Mouse (Mus musculus) stomach, embryonic 16.5 days (tissue): ENCODE measurements around the gene Phf12. TPM values are rescaled to one million over a fixed set of nuclear protein-coding genes. Genes with fewer than 3 reads are reported as not detected.

Experiments used
- ATAC-seq: fragments of 200-750 bp; cut with Nextera tagmentation; 2 replicates; pipeline ENCODE4 v1.8.0; 2017; ENCODE audit warnings: moderate number of reproducible peaks, moderate TSS enrichment; ENCODE audit not compliant: insufficient read depth, low FRiP score
- H3K27ac ChIP-seq: fragments of 300-500 bp; sonication (generic); 2 replicates; pipeline ENCODE4 v1.5.1; 2014; ENCODE audit warnings: low read length
- H3K27me3 ChIP-seq: fragments of 300-500 bp; sonication (generic); 2 replicates; pipeline ENCODE4 v1.6.1; 2014; ENCODE audit warnings: low read length, control low read depth, mixed read lengths; ENCODE audit not compliant: control insufficient read depth, insufficient read depth
- H3K36me3 ChIP-seq: fragments of 300-500 bp; sonication (generic); 2 replicates; pipeline ENCODE4 v1.6.1; 2014; ENCODE audit warnings: low read length; ENCODE audit not compliant: control insufficient read depth, insufficient read depth
- H3K4me1 ChIP-seq: fragments of 300-500 bp; sonication (generic); 2 replicates; pipeline ENCODE4 v1.6.1; 2014; ENCODE audit warnings: low read length, control low read depth, mixed read lengths; ENCODE audit not compliant: control insufficient read depth, insufficient read depth
- H3K4me2 ChIP-seq: fragments of 300-500 bp; sonication (generic); 2 replicates; pipeline ENCODE4 v1.6.1; 2014; ENCODE audit warnings: low read depth, low read length, mixed read lengths
- H3K4me3 ChIP-seq: fragments of 300-500 bp; sonication (generic); replicated peaks from 2 replicates; pipeline ENCODE4 v1.5.1; 2014; ENCODE audit warnings: mild to moderate bottlenecking, low read length
- H3K9ac ChIP-seq: fragments of 300-500 bp; sonication (generic); 2 replicates; pipeline ENCODE4 v1.6.1; 2014; ENCODE audit warnings: low read length
- H3K9me3 ChIP-seq: fragments of 300-500 bp; sonication (generic); replicated peaks from 2 replicates; pipeline ENCODE4 v1.6.1; 2016; ENCODE audit warnings: low read length, control low read depth; ENCODE audit not compliant: control insufficient read depth
- WGBS: fragments of 180-500 bp; shearing (Covaris S2); extraction: QIAGEN DNeasy Blood & Tissue Kit; methylation state at CpG from one replicate; pipeline ENCODE4 v1.1.7; 2014; 5-methylcytosine and 5-hydroxymethylcytosine counted together
- polyA plus RNA-seq: library from polyadenylated mRNA; unstranded; fragments of >200 nt; fragmentation: Nextera tagmentation; extraction: Ambion mirVana; gene quantifications from 2 replicates; pipeline ENCODE4 v1.2.1, GENCODE M21; 2015

Gene Phf12
- polyA plus RNA-seq, 1 experiment from 2014 or later, result 10.9 TPM

GRCm38 (mm10) chr11:77980281-77981204 lies 2.0 kb upstream of the Phf12 start:
- 32% methylated on average over 11 of the region's 11 CpGs for WGBS
- Histone ChIP-seq H3K4me2 (no peak overlapping the region; the same call in 1 of the 2 replicates), H3K9me3 (no peaks in the 10 kb centered on the region)

GRCm38 (mm10) chr11:77981609-77982440 lies 729 bp upstream of the Phf12 start:
- peak; percentile 88 for ATAC-seq
- Histone ChIP-seq H3K4me1 (peaks cover 15% of the 10 kb centered on the region), H3K36me3 (no peaks in the 10 kb centered on the region), H3K4me3 (peak overlapping the region; percentile 100), H3K9ac (peak overlapping the region; percentile 70), H3K4me2 (peak overlapping the region; percentile 64), H3K27me3 (peaks cover 2% of the 10 kb centered on the region; the same call in 1 of the 2 replicates), H3K9me3 (no peaks in the 10 kb centered on the region), H3K27ac (peak overlapping the region; percentile 99)
- WGBS, result under 1% methylated on average over 29 of the region's 29 CpGs

More at GRCm38 (mm10) chr11:77980281-77981204, 2.0 kb upstream of the Phf12 start:
- Histone ChIP-seq H3K4me1 (peaks cover 11% of the 10 kb centered on the region), H3K4me3 (no peak overlapping the region), H3K9ac (no peak overlapping the region), H3K27me3 (peaks cover 9% of the 10 kb centered on the region), H3K36me3 (no peaks in the 10 kb centered on the region), H3K27ac (no peak overlapping the region)
- ATAC-seq, result no peak

- peak overlapping the region; percentile 91 for H3K4me2 ChIP-seq
- peak overlapping the region; percentile 100 for H3K9ac ChIP-seq
- H3K27ac ChIP-seq, result peak overlapping the region; percentile 96
- peaks cover 15% of the 10 kb centered on the region for H3K4me1 ChIP-seq
- no peak for ATAC-seq
- no peaks in the 10 kb centered on the region for H3K36me3 ChIP-seq
- no peaks in the 10 kb centered on the region for H3K9me3 ChIP-seq
- H3K4me3 ChIP-seq, result peak overlapping the region; percentile 100
- under 1% methylated on average over 32 of the region's 32 CpGs for WGBS
- no peaks in the 10 kb centered on the region for H3K27me3 ChIP-seq
Measured at GRCm38 (mm10) chr11:77983191-77983936, 810 bp downstream of the Phf12 start.

GRCm38 (mm10) chr11:77983937-77984835 lies 1.6 kb downstream of the Phf12 start:
- peak overlapping the region; percentile 100 for H3K4me3 ChIP-seq
- peak overlapping the region; percentile 91 for H3K4me2 ChIP-seq
- H3K9ac ChIP-seq, result peak overlapping the region; percentile 100
- H3K9me3 ChIP-seq, result no peaks in the 10 kb centered on the region
- peak overlapping the region; percentile 96 for H3K27ac ChIP-seq
- H3K36me3 ChIP-seq, result peaks cover 6% of the 10 kb centered on the region; the same call in 1 of the 2 replicates
- H3K27me3 ChIP-seq, result no peaks in the 10 kb centered on the region
- peaks cover 15% of the 10 kb centered on the region for H3K4me1 ChIP-seq
- ATAC-seq, result no peak
- under 1% methylated on average over 55 of the region's 63 CpGs for whole genome bisulfite sequencing

- Histone ChIP-seq H3K9me3 (no peaks in the 10 kb centered on the region), H3K9ac (peak overlapping the region; percentile 100), H3K4me1 (peaks cover 15% of the 10 kb centered on the region), H3K27ac (peak overlapping the region; percentile 96), H3K27me3 (no peaks in the 10 kb centered on the region), H3K4me2 (peak overlapping the region; percentile 91), H3K36me3 (peaks cover 10% of the 10 kb centered on the region), H3K4me3 (peak overlapping the region; percentile 100)
- WGBS, result under 1% methylated on average over 13 of the region's 13 CpGs
- ATAC-seq, result no peak
Measured at GRCm38 (mm10) chr11:77984836-77985231, 2.3 kb downstream of the Phf12 start.

GRCm38 (mm10) chr11:77985541-77986065 lies 3.0 kb downstream of the Phf12 start:
- Histone ChIP-seq H3K9ac (peak overlapping the region; percentile 100), H3K36me3 (peaks cover 10% of the 10 kb centered on the region), H3K4me2 (peak overlapping the region; percentile 91), H3K9me3 (no peaks in the 10 kb centered on the region), H3K27me3 (no peaks in the 10 kb centered on the region), H3K27ac (peak overlapping the region; percentile 96; the same call in 1 of the 2 replicates), H3K4me3 (peak overlapping the region; percentile 100), H3K4me1 (peaks cover 15% of the 10 kb centered on the region)
- 73% methylated on average over 3 of the region's 3 CpGs for WGBS
- ATAC-seq, result no peak

GRCm38 (mm10) chr11:77989071-77989690 lies 6.6 kb downstream of the Phf12 start:
- H3K4me2 ChIP-seq, result no peak overlapping the region
- H3K36me3 ChIP-seq, result peaks cover 16% of the 10 kb centered on the region
- H3K4me3 ChIP-seq, result no peak overlapping the region
- H3K9me3 ChIP-seq, result no peaks in the 10 kb centered on the region
- 85% methylated on average over 13 of the region's 13 CpGs for WGBS
- no peak overlapping the region for H3K27ac ChIP-seq
- H3K27me3 ChIP-seq, result no peaks in the 10 kb centered on the region
- peaks cover 11% of the 10 kb centered on the region for H3K4me1 ChIP-seq
- H3K9ac ChIP-seq, result no peak overlapping the region
- ATAC-seq, result no peak
